ENCODE assay signal across 23 mouse cellular contexts in the genomic region with DNA sequence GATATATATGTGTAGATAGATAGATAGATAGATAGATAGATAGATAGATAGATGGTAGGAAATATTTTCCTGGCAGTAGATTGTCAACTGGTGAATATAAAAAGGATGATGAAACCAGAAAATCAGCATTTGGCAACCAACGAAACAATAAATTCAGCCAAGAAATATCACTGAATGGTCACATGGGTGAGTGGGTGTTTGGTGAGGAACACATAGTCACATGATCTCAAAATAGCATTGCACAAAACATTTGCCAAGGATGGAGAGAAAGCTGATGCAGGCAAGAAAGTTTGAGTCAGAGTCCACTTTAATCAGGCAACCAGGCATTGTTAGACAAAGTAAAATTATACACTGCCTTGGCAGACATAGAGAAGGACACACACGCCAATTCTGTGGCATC. TPM values are rescaled to one million over a fixed set of nuclear protein-coding genes. Genes with fewer than 3 reads are reported as not detected.
DNase-seq lines count a peak whose midpoint lies in the region; ATAC-seq and TF ChIP-seq lines count a peak whose summit lies in the region.
"Had no signal": no experiment of that assay in that cellular context is flagged by ENCODE, and none has a peak within 500 bp of the region (broad histone marks: within the 10 kb centered on the region; RNA-seq: fewer than 3 reads in every experiment).

No protein-coding gene starts in this region.

- H3K4me1 ChIP-seq in MEL (ENCODE audit: control insufficient read depth in 1 of 2, insufficient read depth in 2 of 2, low read length in 2 of 2) = peaks cover 0 to 10% of the 10 kb centered on the region in 2 experiments; a peak in 1 of 4 replicates
- H3K4me1 ChIP-seq in forebrain, embryonic 13.5 days = no peaks in the 10 kb centered on the region
- H3K4me1 ChIP-seq: forebrain, embryonic 10.5 days; hindbrain, embryonic 15.5 days; limb, embryonic 12.5 days; liver, embryonic 15.5 days; neural tube, embryonic 15.5 days had no signal

- H3K79me2 ChIP-seq in MEL (ENCODE audit: control insufficient read depth, insufficient read depth, low read length, poor library complexity) = no peaks in the 10 kb centered on the region

- no peak for TF ChIP-seq RAD21 in MEL (IDR thresholded peaks at IDR 0.05; ENCODE audit: low read depth, low read length)

- no peak for TF ChIP-seq EP300 in MEL (IDR thresholded peaks at IDR 0.05; ENCODE audit: low read depth in 1 of 2, low read length in 2 of 2)

- no peak for ATAC-seq in forebrain, embryonic 13.5 days
- ATAC-seq: CD4-positive, CD25-positive, alpha-beta regulatory T cell, adult 4 months; intestine, postnatal 0 days had no signal

- no peaks in the 10 kb centered on the region for H3K9me3 ChIP-seq in MEL (replicated peaks; ENCODE audit: insufficient read depth, low read length)
- peaks cover 4% of the 10 kb centered on the region; the same call in 1 of the 2 replicates for H3K9me3 ChIP-seq in forebrain, embryonic 13.5 days (replicated peaks)
- H3K9me3 ChIP-seq: G1E; hindbrain, embryonic 15.5 days; liver, embryonic 15.5 days; neural tube, embryonic 15.5 days had no signal

- no peak for TF ChIP-seq CTCF in MEL (IDR thresholded peaks at IDR 0.05 in 2 of 3, conservative IDR thresholded peaks at IDR 0.05 in 1 of 3; ENCODE audit: control insufficient read depth in 1 of 3, insufficient read depth in 1 of 3, low read depth in 2 of 3, low read length in 3 of 3, poor library complexity in 1 of 3, severe bottlenecking in 1 of 3)

- no peak for TF ChIP-seq POLR2A in MEL (IDR thresholded peaks at IDR 0.05; ENCODE audit: control insufficient read depth in 1 of 2, insufficient read depth in 1 of 2, low read depth in 1 of 2, low read length in 2 of 2, poor library complexity in 1 of 2)

- DNase-seq in layer of hippocampus, adult 11-12 months (ENCODE audit: low spot score) = peak; percentile 53
- no peak for DNase-seq in layer of hippocampus, postnatal 10 days (ENCODE audit: low spot score in 2 of 2)
- DNase-seq in 3T3-L1 (ENCODE audit: low read depth, low spot score) (peak; percentile 69), MEL (ENCODE audit: low read depth, low spot score) (no peak)
- DNase-seq in layer of hippocampus, adult 9-10 months (ENCODE audit: low spot score) = peak; percentile 60
- DNase-seq in kidney, adult 11 months = no peak
- DNase-seq: adrenal gland, postnatal 25 days; cerebellum, adult 8-10 months; gastrocnemius, postnatal 10 days; kidney, postnatal 25 days; right cerebral cortex, postnatal 4 days had no signal

- H3K27ac ChIP-seq in MEL (ENCODE audit: control insufficient read depth, low read depth, low read length) = no peak overlapping the region
- no peak overlapping the region for H3K27ac ChIP-seq in forebrain, embryonic 13.5 days
- H3K27ac ChIP-seq: forebrain, embryonic 10.5 days; hindbrain, embryonic 15.5 days; limb, embryonic 12.5 days; liver, embryonic 15.5 days; macrophage; neural tube, embryonic 15.5 days had no signal

- no peak overlapping the region for H3K9ac ChIP-seq in MEL (ENCODE audit: control insufficient read depth, low read depth, low read length, poor library complexity, severe bottlenecking)
- no peak overlapping the region for H3K9ac ChIP-seq in forebrain, embryonic 13.5 days
- H3K9ac ChIP-seq: hindbrain, embryonic 15.5 days; limb, embryonic 12.5 days; liver, embryonic 15.5 days; neural tube, embryonic 15.5 days had no signal

- no peak overlapping the region for H3K4me3 ChIP-seq in MEL (ENCODE audit: control insufficient read depth in 1 of 2, insufficient read depth in 1 of 2, low read depth in 2 of 2, low read length in 2 of 2)
- H3K4me3 ChIP-seq in forebrain, embryonic 13.5 days = no peak overlapping the region
- H3K4me3 ChIP-seq: forebrain, embryonic 10.5 days; hindbrain, embryonic 15.5 days; limb, embryonic 12.5 days; liver, embryonic 15.5 days; neural tube, embryonic 15.5 days had no signal

- H3K4me2 ChIP-seq in forebrain, embryonic 13.5 days = no peak overlapping the region
- H3K4me2 ChIP-seq: heart, embryonic 11.5 days; hindbrain, embryonic 15.5 days; limb, embryonic 12.5 days; liver, embryonic 15.5 days; midbrain, embryonic 11.5 days; neural tube, embryonic 15.5 days had no signal

- no peaks in the 10 kb centered on the region for H3K27me3 ChIP-seq in MEL (ENCODE audit: control insufficient read depth in 1 of 2, insufficient read depth in 2 of 2, low read length in 2 of 2)
- no peaks in the 10 kb centered on the region for H3K27me3 ChIP-seq in forebrain, embryonic 13.5 days
- H3K27me3 ChIP-seq: hindbrain, embryonic 15.5 days; limb, embryonic 12.5 days; liver, embryonic 15.5 days; neural tube, embryonic 15.5 days had no signal

- H3K36me3 ChIP-seq in MEL (ENCODE audit: control insufficient read depth in 1 of 2, insufficient read depth in 2 of 2, low read length in 2 of 2) = no peaks in the 10 kb centered on the region; a peak in 2 of 4 replicates
- H3K36me3 ChIP-seq in forebrain, embryonic 13.5 days (ENCODE audit: poor library complexity, severe bottlenecking) = no peaks in the 10 kb centered on the region
- H3K36me3 ChIP-seq: forebrain, embryonic 10.5 days; G1E; hindbrain, embryonic 15.5 days; limb, embryonic 12.5 days; liver, embryonic 15.5 days; neural tube, embryonic 15.5 days had no signal

- 94% methylated on average over 2 of the region's 2 CpGs for WGBS in forebrain, embryonic 13.5 days

TF ChIP-seq in MEL, 35 proteins besides CTCF, POLR2A, EP300 and RAD21:
- no peak for TF ChIP-seq MEF2A (IDR thresholded peaks at IDR 0.05; ENCODE audit: extremely low read depth, insufficient replicate concordance, low read depth, low read length, poor library complexity, severe bottlenecking)
- TF ChIP-seq USF1 (IDR thresholded peaks at IDR 0.05; ENCODE audit: low read depth, low read length) = peak; percentile 77; the same call in 1 of the 2 replicates

RNA-seq across cellular contexts. Expression of gene Slc35g1, which starts 37.6 kb away (rescaled TPM):
- 1 to 10 TPM; 3.3 to 3.7 TPM for total RNA-seq in layer of hippocampus, postnatal 10 days (2021)
- total RNA-seq in MEL (2012; rRNA removed) = 17.7 and 19.0 TPM in 2 replicates
- polyA plus RNA-seq in MEL (2012; ENCODE audit: insufficient read depth in 1 of 2, insufficient read length in 2 of 2, low read depth in 1 of 2, low replicate concordance in 2 of 2, missing spikeins in 1 of 2) = 10 to 100 TPM in 1 of 2 experiments, not detected in 1; 15.7 TPM
- polyA plus RNA-seq in forebrain, embryonic 13.5 days (2015; fragmentation: Nextera tagmentation; extraction: Ambion mirVana) = 2.3 TPM in 2 replicates

RNA-seq across cellular contexts. Expression of gene Plce1, which starts 47.5 kb away (rescaled TPM):
- 10 to 100 TPM; 11.2 to 14.6 TPM for total RNA-seq in layer of hippocampus, postnatal 10 days (2021)
- total RNA-seq in MEL (2012; rRNA removed) = not detected in 2 replicates
- not detected for polyA plus RNA-seq in MEL (2012; ENCODE audit: insufficient read depth in 1 of 2, insufficient read length in 2 of 2, low read depth in 1 of 2, low replicate concordance in 2 of 2, missing spikeins in 1 of 2)
- 5.4 and 5.6 TPM in 2 replicates for polyA plus RNA-seq in forebrain, embryonic 13.5 days (2015; fragmentation: Nextera tagmentation; extraction: Ambion mirVana)
- polyA plus RNA-seq: G1E, macrophage had no signal

Comparison
In these comparisons a context has a peak if more than half of its experiments do, and no peak if none do; other contexts are left out.
1. DNase-seq: peak in layer of hippocampus, adult 11-12 months (single experiment), 3T3-L1 (single experiment) and layer of hippocampus, adult 9-10 months (single experiment); none in layer of hippocampus, postnatal 10 days (0 of 2), MEL (single experiment) and kidney, adult 11 months (single experiment).
2. RNA of gene Plce1, which starts 47.5 kb away (total RNA-seq): 11.2 to 14.6 TPM in layer of hippocampus, postnatal 10 days; not detected in MEL; every median in the first group is over 10 times any median in the second.